Mouse (Mus musculus): ENCODE measurements around the gene Myom1.

DNA sequence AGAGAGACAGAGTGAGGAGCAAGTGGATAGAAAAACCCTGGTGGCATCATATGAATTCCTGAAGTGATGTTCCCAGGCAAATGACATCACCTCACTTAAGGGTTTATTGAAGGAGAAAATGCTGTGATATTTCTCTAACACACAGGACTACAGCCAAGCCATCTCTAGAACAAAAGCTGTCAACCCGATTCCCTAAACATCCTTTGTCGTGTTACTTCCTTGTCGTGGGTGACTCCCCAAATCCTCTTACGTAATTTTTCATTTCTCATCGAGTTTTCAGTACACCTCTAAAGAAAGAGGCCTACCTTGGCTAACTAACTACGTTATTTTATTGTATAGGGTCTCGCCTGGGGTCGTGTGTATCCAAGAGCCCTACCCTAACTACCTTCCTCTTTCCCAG, 13.0 kb upstream of the Myom1 start:
- TF ChIP-seq CTCF (IDR thresholded peaks at IDR 0.05; ENCODE audit: insufficient read depth, low read length): no peak
- no peak for TF ChIP-seq POLR2A (IDR thresholded peaks at IDR 0.05; ENCODE audit: borderline replicate concordance, extremely low read depth, low read depth, low read length)
